Mouse (Mus musculus): ENCODE data around the gene Mcts1.

DNA sequence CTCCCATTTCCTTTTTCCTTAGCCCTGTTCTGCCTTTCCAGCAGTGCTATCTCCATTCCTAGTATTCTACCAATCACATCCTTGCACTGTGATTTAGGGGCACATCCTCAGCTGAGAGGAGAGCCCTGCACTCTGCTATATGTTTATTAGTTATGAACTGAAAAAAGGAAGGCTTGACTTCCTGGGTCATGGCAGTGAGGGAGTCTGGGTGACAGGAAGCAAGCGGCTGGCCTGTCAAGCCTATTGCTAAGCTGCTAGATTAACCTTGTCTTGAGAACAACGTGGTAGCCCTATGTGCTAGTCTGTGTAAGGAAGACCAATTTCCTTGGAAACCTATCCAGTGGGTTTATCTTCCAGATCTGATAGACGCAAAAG lies 604 bp downstream of the Mcts1 start:
- TF ChIP-seq POLR2A (IDR thresholded peaks at IDR 0.05; ENCODE audit: borderline replicate concordance, extremely low read depth, low read depth, low read length) (no peak), CTCF (IDR thresholded peaks at IDR 0.05; ENCODE audit: insufficient read depth, low read length) (no peak)

Measured in lung, adult 2 months (tissue).